Mouse (Mus musculus) CH12.LX (cell line): ENCODE measurements around the gene Fam19a1. TPM values are rescaled to one million over a fixed set of nuclear protein-coding genes. Genes with fewer than 3 reads are reported as not detected.

ENCODE experiments used
- DNase-seq: peaks from one replicate; pipeline ENCODE4 v3.0.0-alpha.2; 2013; ENCODE audit errors: extremely low read depth
- H3K27ac ChIP-seq: 2 replicates; pipeline ENCODE4 v1.5.1; 2012; ENCODE audit warnings: low read depth, mild to moderate bottlenecking, control low read depth, moderate library complexity; ENCODE audit not compliant: insufficient read depth
- H3K27me3 ChIP-seq: replicated peaks from 2 replicates; pipeline ENCODE3; 2012; ENCODE audit warnings: inconsistent platforms
- H3K36me3 ChIP-seq, 2 experiments: replicated peaks in 1 of 2; 2 replicates each; pipeline versions ENCODE3 to v1.6.1; 2012; ENCODE audit warnings: inconsistent platforms in 1 of 2, low read length in 1 of 2, mild to moderate bottlenecking in 1 of 2, mixed read lengths in 1 of 2, moderate library complexity in 1 of 2; ENCODE audit not compliant: control insufficient read depth in 1 of 2, insufficient read depth in 1 of 2
- H3K4me1 ChIP-seq, 2 experiments: 2 replicates each; pipeline ENCODE4 v1.6.1; 2012; ENCODE audit warnings: inconsistent platforms in 1 of 2, moderate library complexity in 1 of 2; ENCODE audit not compliant: insufficient read depth in 2 of 2, control insufficient read depth in 1 of 2
- H3K4me2 ChIP-seq: 2 replicates; pipeline ENCODE4 v1.6.1; 2012; ENCODE audit warnings: low read depth, mild to moderate bottlenecking, control low read depth; ENCODE audit not compliant: poor library complexity, insufficient read depth, severe bottlenecking
- H3K4me3 ChIP-seq, 3 experiments: fragments of 150-350 bp in 1 of 3; sonication (generic) in 1 of 3; replicated peaks in 1 of 3; 2 replicates each; pipeline versions ENCODE3 to v1.5.1; 2011 to 2012; ENCODE audit warnings: low read depth in 2 of 3, low read length in 2 of 3, mild to moderate bottlenecking in 2 of 3, moderate library complexity in 2 of 3, control low read depth in 1 of 3, improper control_type of control experiment in 1 of 3, inconsistent platforms in 1 of 3, mixed read lengths in 1 of 3; ENCODE audit not compliant: poor library complexity in 1 of 3
- H3K79me2 ChIP-seq: replicated peaks from 2 replicates; pipeline ENCODE4 v1.6.1; 2012; ENCODE audit warnings: mild to moderate bottlenecking, moderate library complexity; ENCODE audit not compliant: control insufficient read depth, poor library complexity, insufficient read depth, severe bottlenecking; ENCODE audit errors: extremely low read depth
- H3K9ac ChIP-seq: 2 replicates; pipeline ENCODE4 v1.6.1; 2012; ENCODE audit warnings: low read depth, mild to moderate bottlenecking, control low read depth, moderate library complexity; ENCODE audit not compliant: insufficient read depth
- H3K9me3 ChIP-seq: replicated peaks from 2 replicates; pipeline ENCODE3; 2012; ENCODE audit warnings: low read length, inconsistent platforms, mixed read lengths
- CTCF ChIP-seq, 2 experiments: IDR thresholded peaks in 1 of 2; conservative IDR thresholded peaks in 1 of 2; 2 replicates each; pipeline ENCODE4 v1.5.1; 2011 to 2012; ENCODE audit warnings: low read depth in 2 of 2, low read length in 2 of 2, improper control_type of control experiment in 1 of 2, inconsistent platforms in 1 of 2, mild to moderate bottlenecking in 1 of 2, moderate library complexity in 1 of 2
- ELF1 ChIP-seq: IDR thresholded peaks from 2 replicates; pipeline ENCODE4 v1.6.1; 2014; ENCODE audit warnings: low read depth, mild to moderate bottlenecking, inconsistent platforms, low read length, improper control_type of control experiment
- EP300 ChIP-seq: IDR thresholded peaks from 2 replicates; pipeline ENCODE4 v1.6.1; 2011; ENCODE audit warnings: low read length, improper control_type of control experiment
- ETS1 ChIP-seq: conservative IDR thresholded peaks from 2 replicates; pipeline ENCODE4 v1.6.1; 2012; ENCODE audit warnings: low read depth, mild to moderate bottlenecking, inconsistent platforms, low read length, improper control_type of control experiment, moderate library complexity
- GABPA ChIP-seq: IDR thresholded peaks from 2 replicates; pipeline ENCODE4 v1.6.1; 2012; ENCODE audit warnings: low read depth, low read length, improper control_type of control experiment, inconsistent platforms; ENCODE audit not compliant: insufficient replicate concordance
- HCFC1 ChIP-seq: IDR thresholded peaks from 2 replicates; pipeline ENCODE4 v1.6.1; 2012; ENCODE audit warnings: low read depth, mild to moderate bottlenecking, inconsistent platforms, low read length, improper control_type of control experiment
- IRF4 ChIP-seq: IDR thresholded peaks from 2 replicates; pipeline ENCODE4 v1.6.1; 2014; ENCODE audit warnings: low read depth, mild to moderate bottlenecking, inconsistent platforms, low read length, improper control_type of control experiment
- JUN ChIP-seq: IDR thresholded peaks from 2 replicates; pipeline ENCODE4 v1.6.1; 2011; ENCODE audit warnings: low read depth, mild to moderate bottlenecking, low read length, improper control_type of control experiment, moderate library complexity; ENCODE audit not compliant: insufficient read depth
- JUND ChIP-seq: conservative IDR thresholded peaks from 2 replicates; pipeline ENCODE4 v1.6.1; 2011; ENCODE audit warnings: low read depth, low read length, improper control_type of control experiment
- KAT2A ChIP-seq: IDR thresholded peaks from 2 replicates; pipeline ENCODE4 v1.6.1; 2012; ENCODE audit warnings: low read length, improper control_type of control experiment, inconsistent platforms; ENCODE audit not compliant: insufficient replicate concordance
- MAZ ChIP-seq: IDR thresholded peaks from 2 replicates; pipeline ENCODE4 v1.6.1; 2012; ENCODE audit warnings: low read depth, mild to moderate bottlenecking, inconsistent platforms, low read length, improper control_type of control experiment, moderate library complexity
- MEF2A ChIP-seq: IDR thresholded peaks from 2 replicates; pipeline ENCODE4 v1.6.1; 2014; ENCODE audit warnings: low read depth, mild to moderate bottlenecking, inconsistent platforms, low read length, improper control_type of control experiment, borderline replicate concordance
- NRF1 ChIP-seq: IDR thresholded peaks from 2 replicates; pipeline ENCODE4 v1.6.1; 2014; ENCODE audit warnings: low read depth, mild to moderate bottlenecking, inconsistent platforms, low read length, improper control_type of control experiment, moderate library complexity
- POLR2A ChIP-seq: IDR thresholded peaks from 2 replicates; pipeline ENCODE4 v1.6.1; 2011; ENCODE audit warnings: low read depth, mild to moderate bottlenecking, improper control_type of control experiment, low read length
- POLR2AphosphoS2 ChIP-seq: IDR thresholded peaks from 2 replicates; pipeline ENCODE4 v1.6.1; 2011; ENCODE audit warnings: low read depth, low read length, improper control_type of control experiment
- RAD21 ChIP-seq: IDR thresholded peaks from 2 replicates; pipeline ENCODE4 v1.6.1; 2011; ENCODE audit warnings: low read depth, mild to moderate bottlenecking, low read length, improper control_type of control experiment, moderate library complexity
- RCOR1 ChIP-seq: conservative IDR thresholded peaks from 2 replicates; pipeline ENCODE4 v1.6.1; 2012; ENCODE audit warnings: low read depth, mild to moderate bottlenecking, inconsistent platforms, low read length, improper control_type of control experiment
- SIN3A ChIP-seq: IDR thresholded peaks from 2 replicates; pipeline ENCODE4 v1.6.1; 2012; ENCODE audit warnings: low read length, improper control_type of control experiment, inconsistent platforms
- SMC3 ChIP-seq: IDR thresholded peaks from 2 replicates; pipeline ENCODE4 v1.6.1; 2011; ENCODE audit warnings: low read depth, low read length, improper control_type of control experiment
- TCF12 ChIP-seq: IDR thresholded peaks from 2 replicates; pipeline ENCODE4 v1.6.1; 2014; ENCODE audit warnings: low read depth, mild to moderate bottlenecking, inconsistent platforms, low read length, improper control_type of control experiment
- UBTF ChIP-seq: IDR thresholded peaks from 2 replicates; pipeline ENCODE4 v1.6.1; 2012; ENCODE audit warnings: low read depth, mild to moderate bottlenecking, inconsistent platforms, low read length, improper control_type of control experiment, moderate library complexity
- USF1 ChIP-seq: IDR thresholded peaks from 2 replicates; pipeline ENCODE4 v1.6.1; 2014; ENCODE audit warnings: low read depth, mild to moderate bottlenecking, inconsistent platforms, low read length, improper control_type of control experiment
- USF2 ChIP-seq: conservative IDR thresholded peaks from 2 replicates; pipeline ENCODE4 v1.6.1; 2011; ENCODE audit warnings: low read depth, low read length, improper control_type of control experiment
- ZMIZ1 ChIP-seq: IDR thresholded peaks from 2 replicates; pipeline ENCODE4 v1.6.1; 2012; ENCODE audit warnings: low read depth, mild to moderate bottlenecking, inconsistent platforms, low read length, improper control_type of control experiment
- ZNF384 ChIP-seq: IDR thresholded peaks from 2 replicates; pipeline ENCODE4 v1.6.1; 2012; ENCODE audit warnings: low read depth, low read length, improper control_type of control experiment, inconsistent platforms
- dilution Hi-C: fragments of 300-500 bp; cut with MboI; formaldehyde crosslinking; loops from 2 replicates; pipeline ENCODE4 v1.14.3; 2020; ENCODE audit warnings: low sequenced_read_pairs; ENCODE audit not compliant: extremely low pct_unique_long_range_greater_than_20kb, extremely low pct_ligation_motif_present
- in situ Hi-C: fragments of 300-500 bp; cut with MboI; formaldehyde crosslinking; loops from 3 replicates; pipeline ENCODE4 v1.14.3; 2019; ENCODE audit warnings: low sequenced_read_pairs, low pct_ligation_motif_present, low pct_unique_long_range_greater_than_20kb, mixed read lengths
- polyA plus RNA-seq: library from polyadenylated mRNA; unstranded; fragments of >175 nt; gene quantifications from 2 replicates; pipeline ENCODE4 v1.2.1, GENCODE M21; 2012; ENCODE audit warnings: low read depth; ENCODE audit not compliant: insufficient read length
- total RNA-seq, 2 experiments: library from RNA; depleted of rRNA; stranded (reverse); fragments of 300-350 nt in 1 of 2; fragments of >200 nt in 1 of 2; gene quantifications; 2 replicates each; pipeline ENCODE4 v1.2.3; 2012 to 2014

The Fam19a1 gene
- total and polyA plus RNA-seq, 3 experiments, result 0.08 TPM; not detected in 2

- no peak for DNase-seq
- no peak overlapping the region for H3K9ac ChIP-seq
- no peaks in the 10 kb centered on the region for H3K27me3 ChIP-seq
- TF ChIP-seq USF1 (no peak), RAD21 (no peak), NRF1 (no peak), KAT2A (no peak), MEF2A (no peak), POLR2A (no peak), UBTF (no peak)
- no peak overlapping the region for H3K4me2 ChIP-seq
- in situ Hi-C loops, result no loop called here
- no peaks in the 10 kb centered on the region for H3K79me2 ChIP-seq
- peaks cover 10% of the 10 kb centered on the region for H3K9me3 ChIP-seq
- dilution Hi-C loops, result no loop called here
- no peaks in the 10 kb centered on the region for H3K36me3 ChIP-seq
- H3K4me3 ChIP-seq, result no peak overlapping the region
- H3K27ac ChIP-seq, result no peak overlapping the region
- H3K4me1 ChIP-seq, result no peaks in the 10 kb centered on the region
These were observed 437.5 kb downstream of the Fam19a1 start for GRCm38 (mm10) chr6:96550431-96550830.

GRCm38 (mm10) chr6:96578649-96579048 lies 465.7 kb downstream of the Fam19a1 start:
- Histone ChIP-seq H3K4me3 (no peak overlapping the region), H3K9me3 (peaks cover 11% of the 10 kb centered on the region), H3K79me2 (no peaks in the 10 kb centered on the region), H3K27ac (no peak overlapping the region), H3K4me1 (no peaks in the 10 kb centered on the region), H3K36me3 (no peaks in the 10 kb centered on the region), H3K9ac (no peak overlapping the region), H3K4me2 (no peak overlapping the region), H3K27me3 (no peaks in the 10 kb centered on the region)
- dilution Hi-C loops, result no loop called here
- in situ Hi-C loops, result no loop called here
- TF ChIP-seq GABPA (no peak), MAZ (no peak), JUND (no peak), ETS1 (no peak)
- no peak for DNase-seq

GRCm38 (mm10) chr6:96580726-96581125 lies 467.8 kb downstream of the Fam19a1 start:
- Histone ChIP-seq H3K4me2 (no peak overlapping the region), H3K27ac (no peak overlapping the region), H3K9me3 (peaks cover 12% of the 10 kb centered on the region), H3K9ac (no peak overlapping the region), H3K27me3 (no peaks in the 10 kb centered on the region), H3K36me3 (no peaks in the 10 kb centered on the region), H3K4me3 (no peak overlapping the region), H3K4me1 (no peaks in the 10 kb centered on the region), H3K79me2 (no peaks in the 10 kb centered on the region)
- in situ Hi-C loops (no loop called here), dilution Hi-C loops (no loop called here)
- no peak for DNase-seq
- TF ChIP-seq SIN3A (no peak), HCFC1 (no peak), SMC3 (no peak), IRF4 (no peak), RCOR1 (no peak), ZNF384 (no peak), MEF2A (no peak), ZMIZ1 (no peak), USF2 (no peak), JUN (no peak), ELF1 (no peak), KAT2A (no peak), EP300 (no peak), POLR2AphosphoS2 (no peak), CTCF (conservative IDR thresholded peaks at IDR 0.05 in 1 of 2, IDR thresholded peaks at IDR 0.05 in 1 of 2; ENCODE audit: low read depth in 2 of 2, low read length in 2 of 2) (no peak), TCF12 (no peak)
